Mouse (Mus musculus) regulatory T cell (primary cell): ENCODE measurements at regions not wholly inside any gene's neighbourhood (a gene's known extent, or its start where the extent isn't known, plus 50 kb on each side); places are given as distances from the start of the nearest gene placed in this dataset.

ENCODE experiments used
- in situ Hi-C: fragments of 300-600 bp; cut with MboI, MseI; formaldehyde crosslinking; loops from one replicate; pipeline ENCODE4 v1.15.1; 2025; ENCODE audit warnings: high pct_unique_total_duplicates

GRCm38 (mm10) chr10:67439042-67439635 lies 96.1 kb upstream of the Egr2 start:
- in situ Hi-C loops, result no loop called here

GRCm38 (mm10) chr10:67439844-67440243 lies 95.4 kb upstream of the Egr2 start:
- in situ Hi-C loops, result loop anchor here (10.0 kb wide), 1 partner anchor 105 kb away; no protein-coding TSS in a partner anchor

DNA sequence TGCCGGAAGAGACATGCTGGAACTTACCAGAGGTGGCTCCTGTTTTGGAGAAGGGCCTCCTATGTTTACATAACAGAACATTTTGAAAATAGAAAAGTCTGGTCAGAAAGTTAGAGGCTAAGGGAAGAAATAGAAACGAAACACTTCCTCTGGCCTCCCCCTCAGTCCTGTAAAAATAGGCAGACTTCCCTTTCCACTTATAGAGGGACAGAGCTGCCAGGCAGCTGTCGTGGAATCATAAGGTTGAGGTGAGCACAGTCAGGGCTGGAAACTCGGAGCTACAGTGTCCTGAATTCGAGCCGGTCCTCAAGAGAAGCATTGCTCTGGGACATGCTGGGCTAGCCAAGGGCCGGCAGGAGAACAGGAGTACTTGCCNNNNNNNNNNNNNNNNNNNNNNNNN lies 94.0 kb upstream of the Egr2 start:
- in situ Hi-C loops, result loop anchor here (10.0 kb wide), 1 partner anchor 106 kb away; no protein-coding TSS in a partner anchor

DNA sequence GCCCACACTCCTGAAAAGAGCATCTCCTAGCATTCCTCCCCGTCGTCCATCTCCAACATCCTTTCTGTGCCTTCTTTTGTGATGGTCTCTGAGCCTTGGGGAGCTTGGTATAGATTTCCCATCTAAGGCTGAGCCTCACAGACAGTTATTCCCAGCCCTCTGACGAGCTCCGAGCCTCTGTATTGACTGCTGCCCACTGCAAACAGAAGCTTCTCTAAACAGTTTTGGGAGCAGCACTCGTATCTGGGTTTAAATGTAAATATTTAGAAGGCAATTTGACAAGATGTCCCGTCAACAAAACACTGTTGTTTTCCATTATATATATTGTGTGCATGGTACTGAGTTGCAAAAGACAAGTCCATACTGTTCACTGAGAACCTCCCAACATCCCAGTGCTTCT lies 86.4 kb upstream of the Egr2 start:
- in situ Hi-C loops, result loop anchor here (10.0 kb wide), 1 partner anchor 114 kb away; no protein-coding TSS in a partner anchor

- in situ Hi-C loops, result no loop called here
Measured at GRCm38 (mm10) chr10:67454149-67454548, 81.1 kb upstream of the Egr2 start.

DNA sequence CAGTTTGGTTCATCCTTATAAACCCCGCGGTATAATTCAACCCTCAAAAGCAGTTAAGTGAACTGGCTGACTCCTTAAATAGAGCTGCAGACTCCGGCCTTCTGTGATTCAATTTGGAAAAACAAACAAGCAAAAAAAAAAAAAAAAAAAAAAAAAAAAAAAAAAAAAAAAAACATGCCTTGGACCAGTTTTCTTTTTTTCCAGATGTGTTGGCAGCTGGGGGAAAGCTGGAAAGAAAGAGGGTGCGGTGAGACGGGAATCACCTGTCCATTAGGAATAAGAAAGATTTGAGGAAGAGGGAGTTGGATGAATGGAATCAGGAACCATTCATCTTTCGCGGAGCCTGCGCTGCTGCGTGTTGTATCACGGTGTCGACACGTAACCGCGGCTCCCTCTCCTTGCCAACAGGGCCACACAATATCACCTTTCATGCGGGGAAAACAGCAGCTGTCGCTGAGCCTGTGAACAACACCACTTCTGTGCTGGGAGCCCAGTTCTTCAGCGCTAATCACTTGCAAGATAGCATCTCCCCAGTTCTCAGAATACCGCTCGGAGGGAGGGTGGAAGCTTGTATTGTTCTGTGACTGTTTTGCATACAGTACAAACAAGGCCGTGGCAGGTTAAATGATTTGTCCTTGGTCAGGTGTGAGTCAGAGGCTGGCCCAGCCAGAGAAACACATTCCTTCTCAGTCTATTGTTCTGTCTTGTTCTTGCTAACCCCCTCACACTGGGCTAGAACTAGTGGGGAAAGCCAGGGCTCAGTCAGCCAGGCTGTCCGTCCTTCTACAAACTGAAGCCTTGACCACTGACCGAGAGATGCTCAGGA lies 76.6 kb upstream of the Egr2 start:
- in situ Hi-C loops, result no loop called here

- in situ Hi-C loops, result no loop called here
Measured at GRCm38 (mm10) chr10:67461321-67461720, 74.0 kb upstream of the Egr2 start.

DNA sequence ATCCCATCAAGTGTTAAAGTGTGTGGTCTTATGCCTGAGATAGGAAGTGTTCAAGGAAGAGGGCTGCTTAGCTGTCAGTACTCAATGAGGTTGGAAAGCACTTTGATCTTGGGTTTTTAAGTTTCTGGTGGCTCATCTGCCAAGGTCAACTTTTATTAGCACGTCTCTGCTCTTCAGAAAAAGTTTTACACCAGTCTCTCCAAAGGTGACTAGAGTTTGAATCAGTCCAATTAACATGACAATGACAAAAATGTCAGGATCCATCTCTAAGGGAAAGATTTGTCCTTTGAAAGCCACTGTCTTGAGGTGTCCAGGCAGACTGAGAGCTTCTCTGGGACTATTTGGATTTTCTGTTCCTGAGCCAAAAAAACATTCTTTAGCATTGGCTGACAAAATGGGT lies 73.4 kb upstream of the Egr2 start:
- in situ Hi-C loops, result no loop called here

DNA sequence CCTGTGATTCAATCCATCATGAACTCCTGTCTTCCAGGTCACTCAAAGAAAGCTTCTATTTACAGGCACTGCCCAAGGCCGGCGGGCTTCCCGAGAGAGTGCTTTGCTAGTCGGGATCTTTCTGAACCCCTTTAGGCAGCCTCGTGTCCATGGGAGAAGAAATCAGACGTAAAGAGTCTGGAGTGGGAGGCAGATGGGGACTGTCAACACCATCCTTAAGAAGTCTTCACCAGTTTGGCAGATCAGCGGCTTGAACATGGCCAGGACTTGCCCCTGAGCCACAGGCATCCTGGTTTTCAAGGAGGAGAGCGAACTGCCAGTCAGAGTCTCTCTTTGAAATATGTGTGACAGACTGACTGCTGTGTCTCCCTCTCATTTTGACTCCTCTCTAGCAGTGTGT lies 66.6 kb upstream of the Egr2 start:
- in situ Hi-C loops, result no loop called here

GRCm38 (mm10) chr10:67473016-67473415 lies 62.3 kb upstream of the Egr2 start:
- in situ Hi-C loops, result no loop called here

DNA sequence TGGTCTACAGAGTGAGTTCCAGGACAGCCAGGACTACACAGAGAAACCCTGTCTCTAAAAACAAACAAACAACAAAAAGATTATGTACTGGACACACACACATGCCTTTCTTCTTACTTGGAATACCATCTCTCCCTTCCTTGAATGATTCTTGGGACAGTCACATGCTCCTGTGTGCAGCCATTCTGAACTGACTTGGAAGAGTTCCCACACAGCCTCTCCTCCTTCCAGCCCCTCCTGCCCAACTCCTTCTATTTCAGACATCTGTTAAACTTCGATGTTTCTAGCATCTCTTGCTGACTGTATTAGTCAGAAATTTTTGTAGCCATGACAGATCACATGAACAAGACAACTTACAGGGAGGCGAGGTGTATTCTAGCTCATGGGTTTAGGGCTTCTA lies 60.9 kb upstream of the Egr2 start:
- in situ Hi-C loops, result no loop called here

- in situ Hi-C loops, result no loop called here
Measured at GRCm38 (mm10) chr10:67482268-67482667, 53.0 kb upstream of the Egr2 start.

DNA sequence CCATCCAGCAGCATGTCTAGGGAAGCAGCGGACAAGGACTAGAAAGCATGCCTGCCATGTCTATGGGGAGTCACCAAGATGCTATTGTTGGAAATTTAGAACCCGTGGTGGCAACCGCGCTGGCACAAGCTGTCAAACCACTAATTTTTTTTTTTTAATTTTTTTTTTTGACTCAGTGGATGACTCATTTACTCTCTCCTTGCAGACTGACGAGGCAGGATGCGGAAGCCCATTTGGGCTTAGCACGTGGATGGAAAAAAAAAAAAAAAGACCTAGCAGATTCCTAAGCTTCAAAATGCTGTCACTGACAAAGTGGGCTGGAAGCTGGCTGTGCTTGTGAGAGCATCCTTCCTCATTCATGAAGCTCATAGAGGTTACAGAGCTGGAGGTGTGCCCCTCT lies 51.9 kb upstream of the Egr2 start:
- in situ Hi-C loops, result no loop called here

GRCm38 (mm10) chr10:67484091-67484745 lies 51.1 kb upstream of the Egr2 start:
- in situ Hi-C loops, result no loop called here
